Mouse (Mus musculus) bone marrow macrophage, adult 2 months (primary cell): ENCODE measurements around the gene Lsr.

Source experiments
- CTCF ChIP-seq: IDR thresholded peaks from 2 replicates; pipeline ENCODE4 v1.5.1; 2012; ENCODE audit warnings: low read depth, mild to moderate bottlenecking, low read length, moderate library complexity
- POLR2A ChIP-seq: IDR thresholded peaks from 2 replicates; pipeline ENCODE4 v1.6.1; 2012; ENCODE audit warnings: mild to moderate bottlenecking, low read depth, low read length, borderline replicate concordance

DNA sequence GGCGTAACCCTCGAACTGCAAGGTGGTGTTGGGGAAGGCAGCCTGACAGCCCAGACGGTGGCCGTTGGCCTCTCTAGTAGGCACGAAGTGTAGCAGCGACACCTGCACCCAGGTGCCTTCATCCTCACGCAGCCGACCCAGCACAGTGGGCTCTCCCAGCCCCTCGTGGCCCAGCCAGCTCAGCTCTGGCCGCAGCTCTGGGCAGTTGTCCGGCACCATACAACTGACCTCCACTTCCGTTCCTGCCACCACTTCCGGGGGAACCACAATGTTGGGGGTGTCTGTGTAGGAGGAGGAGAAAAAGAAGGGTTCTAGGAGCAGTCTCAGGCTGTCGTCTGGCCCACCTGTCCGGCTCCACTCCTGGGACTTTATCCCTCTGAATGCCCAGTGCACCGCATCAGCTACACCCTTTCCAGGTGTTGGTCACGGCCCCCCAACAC lies 64.3 kb downstream of the Lsr start:
- TF ChIP-seq CTCF (no peak), POLR2A (no peak)
